Comparison of ENCODE assay signal across 8 mouse cellular contexts in the genomic region with DNA sequence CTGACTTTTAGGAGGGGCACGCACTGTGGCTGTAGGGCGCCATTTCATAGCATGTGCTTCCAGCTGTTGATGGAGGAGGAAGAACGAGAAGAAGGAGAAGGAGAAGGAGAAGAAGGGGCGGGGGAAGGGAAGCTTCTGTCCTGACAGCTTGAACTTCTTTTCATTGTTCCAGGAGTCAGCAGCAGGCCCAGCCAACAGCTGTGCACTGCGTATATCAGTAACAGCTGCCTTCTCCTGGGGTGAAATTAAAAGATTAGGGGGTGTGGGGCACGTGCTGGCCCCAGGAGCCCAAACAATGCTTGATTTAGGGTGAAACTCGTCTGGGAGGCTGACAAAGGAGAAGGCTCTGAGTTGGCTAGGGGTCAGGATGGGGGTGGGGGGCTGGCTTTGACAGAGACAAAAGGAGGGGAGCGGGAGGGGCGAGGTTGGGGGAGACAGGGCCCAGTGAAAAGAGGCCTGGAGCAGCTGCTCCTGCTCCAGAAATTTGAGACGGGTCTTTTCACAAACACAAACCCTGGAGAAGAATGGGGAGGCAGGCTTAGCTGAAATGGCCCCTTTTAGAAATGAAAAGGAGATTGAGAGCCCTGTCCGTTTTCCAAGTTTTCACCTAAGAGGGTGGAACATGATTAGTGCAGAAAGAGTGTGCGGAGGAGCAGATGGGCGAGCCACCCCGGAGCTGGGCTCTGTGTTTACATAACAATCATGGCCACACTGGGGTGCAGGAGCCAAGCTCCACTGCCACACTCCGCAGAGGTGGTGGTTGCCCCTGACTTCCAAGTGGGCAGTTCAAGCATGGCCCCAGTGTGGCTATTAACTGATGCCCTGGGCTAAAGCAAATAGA.
DNase-seq lines count a peak whose midpoint lies in the region; ATAC-seq lines count a peak whose summit lies in the region.

No protein-coding gene starts in this region.

- H3K27ac ChIP-seq in limb, embryonic 15.5 days = peak overlapping the region; percentile 66

- H3K9ac ChIP-seq in limb, embryonic 15.5 days = no peak overlapping the region

- H3K27me3 ChIP-seq in limb, embryonic 15.5 days = 0 out of 2 replicates have a peak, but pooled peaks cover 13% of the 10 kb centered on the region

- H3K36me3 ChIP-seq in limb, embryonic 15.5 days = no peaks in the 10 kb centered on the region

- ATAC-seq in limb, embryonic 15.5 days (ENCODE audit: insufficient number of reproducible peaks, low FRiP score, low TSS enrichment, low read depth) = 0 out of 2 replicates have a peak, but pooled peaks have one; percentile 42

- peak; percentile 35 for DNase-seq in cerebellum, adult 11-12 months
- DNase-seq in cerebellum, postnatal 4 days (ENCODE audit: low spot score in 2 of 2) = no peak
- DNase-seq in lung, postnatal 10 days = peak; percentile 37
- DNase-seq in lung, postnatal 14 days = no peak
- no peak for DNase-seq in thymus, adult 18-20 months
- DNase-seq in MN1 (ENCODE audit: low spot score) = no peak
- no peak for DNase-seq in c-Kit-positive CD71-positive TER-119-positive erythroid progenitor cells, embryonic 14.5 days (ENCODE audit: low spot score)

- H3K4me1 ChIP-seq in limb, embryonic 15.5 days = peaks cover 45% of the 10 kb centered on the region

- WGBS in limb, embryonic 15.5 days = 19% methylated on average over 15 of the region's 15 CpGs

- H3K4me2 ChIP-seq in limb, embryonic 15.5 days = no peak overlapping the region

- no peak overlapping the region for H3K4me3 ChIP-seq in limb, embryonic 15.5 days

- H3K9me3 ChIP-seq in limb, embryonic 15.5 days = no peaks in the 10 kb centered on the region

Comparison
In these comparisons a context has a peak if more than half of its experiments do, and no peak if none do; other contexts are left out.
1. DNase-seq: peak in cerebellum, adult 11-12 months (single experiment) and lung, postnatal 10 days (single experiment); none in cerebellum, postnatal 4 days (0 of 2), lung, postnatal 14 days (single experiment), thymus, adult 18-20 months (0 of 2), MN1 (single experiment) and c-Kit-positive CD71-positive TER-119-positive erythroid progenitor cells, embryonic 14.5 days (single experiment).